Mouse (Mus musculus) lung, adult 2 months (tissue): ENCODE data around the gene Il4.

ENCODE experiments used
- CTCF ChIP-seq: fragments of 200-500 bp; IDR thresholded peaks from 2 replicates; pipeline ENCODE4 v1.5.1; 2011; ENCODE audit warnings: mild to moderate bottlenecking, low read length, control low read depth; ENCODE audit not compliant: insufficient read depth
- POLR2A ChIP-seq: fragments of 200-500 bp; IDR thresholded peaks from 2 replicates; pipeline ENCODE4 v1.6.1; 2011; ENCODE audit warnings: low read depth, mild to moderate bottlenecking, control low read depth, low read length, borderline replicate concordance; ENCODE audit errors: extremely low read depth

DNA sequence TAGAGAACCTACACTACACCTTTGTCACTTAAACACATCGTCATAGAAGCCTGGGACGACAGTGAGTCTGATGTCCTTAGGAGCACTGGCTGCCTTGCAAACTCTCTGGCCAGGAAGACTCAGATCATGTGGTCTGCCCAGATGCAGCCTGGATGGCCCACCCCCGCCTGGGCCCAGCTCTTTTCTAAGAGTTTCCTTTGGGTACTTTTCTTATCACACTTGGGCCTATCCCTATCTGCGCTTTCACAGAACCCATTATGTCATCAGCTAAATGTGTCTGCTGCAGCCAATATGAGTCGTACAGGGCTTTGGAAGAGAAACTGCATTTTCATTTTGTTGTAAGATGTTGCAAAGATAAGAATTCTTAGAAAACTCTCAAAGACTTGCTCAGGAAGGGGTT is 36.6 kb upstream of the Il4 start:
- TF ChIP-seq CTCF (no peak), POLR2A (no peak)
